Mouse (Mus musculus): ENCODE measurements at regions not wholly inside any gene's neighbourhood (a gene's known extent, or its start where the extent isn't known, plus 50 kb on each side); places are given as distances from the start of the nearest gene placed in this dataset.

GRCm38 (mm10) chr1:137262806-137263370 lies 302.6 kb upstream of the Nr5a2 start:
- no peak for TF ChIP-seq CHD2 (IDR thresholded peaks at IDR 0.05; ENCODE audit: low read depth, low read length)
- no peak for TF ChIP-seq HCFC1 (IDR thresholded peaks at IDR 0.05; ENCODE audit: borderline replicate concordance, insufficient read depth, low read length)
- no peak for TF ChIP-seq ZC3H11A (IDR thresholded peaks at IDR 0.05; ENCODE audit: borderline replicate concordance, low read depth, low read length)
- no peak for TF ChIP-seq ZNF384 (IDR thresholded peaks at IDR 0.05; ENCODE audit: low read depth, low read length)
- TF ChIP-seq MAFK (IDR thresholded peaks at IDR 0.05; ENCODE audit: insufficient read depth, low read depth, low read length) = no peak

Data from ES-E14 (cell line).